Mouse (Mus musculus): ENCODE data around the gene Gltpd2.

DNA sequence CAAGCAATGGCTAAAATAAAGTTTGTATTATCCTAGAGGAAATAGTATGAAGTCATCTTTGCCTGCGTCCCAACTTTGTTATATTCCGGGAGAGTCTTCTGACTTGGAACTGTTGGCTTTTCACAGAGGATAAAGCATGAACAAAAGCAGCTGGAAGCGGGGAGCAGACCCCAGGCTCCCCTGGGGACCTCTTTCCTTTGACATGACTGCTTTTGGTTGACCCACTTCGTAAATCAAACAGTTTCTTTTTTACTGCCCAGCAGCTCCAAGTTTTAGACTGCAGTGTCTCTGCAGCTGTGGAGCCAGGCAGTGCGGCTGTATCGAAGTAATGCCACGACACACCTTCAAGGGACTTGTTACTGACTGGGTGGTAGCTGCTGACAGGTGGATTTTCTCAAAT is 47.6 kb downstream of the Gltpd2 start:
- TF ChIP-seq POLR2A (IDR thresholded peaks at IDR 0.05; ENCODE audit: insufficient read depth, low read length) (no peak), CTCF (IDR thresholded peaks at IDR 0.05; ENCODE audit: low read depth, low read length) (no peak)
